Mouse (Mus musculus) stomach, embryonic 15.5 days (tissue): ENCODE data around the gene Dchs1. TPM values are rescaled to one million over a fixed set of nuclear protein-coding genes. Genes with fewer than 3 reads are reported as not detected.

Experiments used
- ATAC-seq: fragments of 200-750 bp; cut with Nextera tagmentation; 2 replicates; pipeline ENCODE4 v1.8.0; 2017; ENCODE audit warnings: low read depth, moderate number of reproducible peaks, moderate TSS enrichment; ENCODE audit not compliant: insufficient read depth, low FRiP score
- H3K27ac ChIP-seq: fragments of 300-500 bp; sonication (generic); 2 replicates; pipeline ENCODE4 v1.5.1; 2015; ENCODE audit warnings: mild to moderate bottlenecking, inconsistent platforms
- H3K27me3 ChIP-seq: fragments of 300-500 bp; sonication (generic); replicated peaks from 2 replicates; pipeline ENCODE4 v1.6.1; 2015; ENCODE audit warnings: inconsistent platforms
- H3K36me3 ChIP-seq: fragments of 300-500 bp; sonication (generic); 2 replicates; pipeline ENCODE4 v1.6.1; 2015; ENCODE audit warnings: inconsistent platforms
- H3K4me1 ChIP-seq: fragments of 300-500 bp; sonication (generic); 2 replicates; pipeline ENCODE4 v1.6.1; 2015; ENCODE audit warnings: inconsistent platforms
- H3K4me2 ChIP-seq: fragments of 300-500 bp; sonication (generic); 2 replicates; pipeline ENCODE4 v1.6.1; 2015; ENCODE audit warnings: mild to moderate bottlenecking, inconsistent platforms
- H3K4me3 ChIP-seq: fragments of 300-500 bp; sonication (generic); replicated peaks from 2 replicates; pipeline ENCODE4 v1.5.1; 2015; ENCODE audit warnings: inconsistent platforms
- H3K9ac ChIP-seq: fragments of 300-500 bp; sonication (generic); 2 replicates; pipeline ENCODE4 v1.6.1; 2015; ENCODE audit warnings: inconsistent platforms
- H3K9me3 ChIP-seq: fragments of 300-500 bp; sonication (generic); 2 replicates; pipeline ENCODE4 v1.6.1; 2016; ENCODE audit warnings: inconsistent platforms
- WGBS: fragments of 180-500 bp; shearing (Covaris S2); methylation state at CpG from one replicate; pipeline ENCODE4 v1.1.7; 2015; 5-methylcytosine and 5-hydroxymethylcytosine counted together
- polyA plus RNA-seq: library from polyadenylated mRNA; unstranded; fragments of >200 nt; fragmentation: Nextera tagmentation; extraction: Ambion mirVana; gene quantifications from 2 replicates; pipeline ENCODE4 v1.2.1, GENCODE M21; 2015

Dchs1 gene
- polyA plus RNA-seq, result 8.6 and 10.4 TPM in 2 replicates

DNA sequence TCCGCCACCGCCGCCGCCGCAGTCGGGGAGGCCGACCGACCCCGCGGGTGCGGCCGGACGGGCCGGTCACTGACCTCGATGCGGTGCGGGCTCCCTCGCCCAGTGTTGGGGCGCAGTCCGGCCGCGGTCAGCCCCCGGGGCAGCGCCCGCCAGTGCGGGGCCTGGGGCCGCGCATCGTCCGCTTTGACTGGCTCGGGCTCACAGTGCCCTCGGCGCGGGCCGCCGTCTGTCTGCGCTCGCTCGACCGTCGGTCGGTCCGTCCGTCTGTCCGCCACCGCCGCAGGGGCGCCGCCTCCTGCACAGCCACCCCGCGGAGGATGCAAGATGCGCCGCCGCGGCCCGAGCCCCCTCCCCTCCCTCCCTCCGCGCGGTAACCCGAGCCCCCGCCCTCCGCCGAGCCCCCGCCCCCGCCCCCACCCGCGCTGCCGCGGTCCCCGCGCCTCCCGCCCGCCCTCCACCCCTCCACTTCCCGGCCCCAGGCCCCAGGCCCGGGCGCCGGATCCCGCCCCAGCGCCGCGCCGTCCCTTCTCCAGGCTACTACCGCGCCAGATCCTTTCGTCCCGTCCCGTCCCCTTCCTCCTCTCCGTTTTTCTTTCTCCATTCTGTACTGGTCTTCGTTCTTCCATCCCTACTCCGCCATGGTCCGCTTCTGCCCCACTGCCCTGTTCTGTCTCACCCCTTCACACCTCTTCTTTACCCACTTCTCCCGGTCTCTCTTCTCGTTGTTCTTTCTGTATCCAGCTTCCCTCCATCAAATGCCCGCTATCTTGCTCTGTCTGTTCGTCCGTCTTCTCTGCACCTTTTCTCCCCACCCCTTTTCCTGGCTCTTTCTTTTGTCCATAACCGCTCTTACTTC lies at the start of gene Dchs1:
Gene Dchs1 (minus strand): TSS at position 370 of the 856 bp plus-strand sequence.
- Histone ChIP-seq H3K36me3 (no peaks in the 10 kb centered on the region), H3K27me3 (no peaks in the 10 kb centered on the region), H3K9ac (peak within 1 kb of the TSS; percentile 82), H3K4me3 (peak within 1 kb of the TSS; percentile 75), H3K9me3 (no peaks in the 10 kb centered on the region), H3K27ac (peak within 1 kb of the TSS; percentile 77), H3K4me2 (peak within 1 kb of the TSS; percentile 60), H3K4me1 (peaks cover 20% of the 10 kb centered on the region)
- WGBS, result under 1% methylated on average over 73 of the region's 97 CpGs
- ATAC-seq, result peak; percentile 48

DNA sequence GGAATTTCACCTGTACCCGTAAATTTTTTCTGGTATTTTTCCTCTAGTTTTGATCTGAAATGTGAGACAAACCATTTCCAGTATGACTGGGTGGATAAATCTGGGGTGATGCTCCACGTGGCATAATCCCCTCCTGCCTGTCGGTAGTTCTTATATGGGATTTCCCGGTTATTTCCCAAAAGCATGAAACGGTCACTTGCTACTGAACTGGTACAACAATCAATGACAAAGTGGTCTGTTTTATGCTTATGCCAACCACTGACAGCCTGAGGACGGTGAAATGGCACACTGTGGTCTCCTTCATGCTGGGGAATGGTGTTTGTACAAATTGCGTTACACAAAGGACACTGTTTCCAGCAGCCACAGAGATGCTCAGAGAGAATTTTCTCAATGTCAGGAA lies 36.8 kb upstream of the Dchs1 start:
- Histone ChIP-seq H3K36me3 (no peaks in the 10 kb centered on the region), H3K4me1 (no peaks in the 10 kb centered on the region), H3K4me2 (no peak overlapping the region), H3K9ac (no peak overlapping the region), H3K27me3 (no peaks in the 10 kb centered on the region), H3K9me3 (no peaks in the 10 kb centered on the region), H3K27ac (no peak overlapping the region), H3K4me3 (no peak overlapping the region)
- ATAC-seq, result no peak
- 74% methylated on average over 7 of the region's 7 CpGs for WGBS

DNA sequence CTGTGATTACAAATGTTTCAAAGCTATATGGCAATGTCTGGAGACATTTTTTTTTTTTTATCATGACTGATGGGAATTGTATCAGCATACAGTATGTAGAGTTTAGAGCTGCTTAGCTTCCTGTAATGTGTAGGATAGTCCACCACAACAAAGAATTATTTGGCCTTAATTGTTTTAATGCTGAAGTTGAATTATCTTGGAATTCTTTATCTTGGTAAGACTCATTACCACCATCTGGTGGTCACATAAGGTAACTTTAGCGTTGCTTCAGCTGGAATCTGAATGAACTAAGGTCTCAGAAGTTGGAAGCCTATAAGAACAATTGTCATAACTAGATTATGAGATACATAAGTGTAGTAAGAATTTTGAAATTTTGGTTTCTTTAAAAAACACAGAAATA lies 31.0 kb upstream of the Dchs1 start:
- no peak overlapping the region for H3K9ac ChIP-seq
- no peaks in the 10 kb centered on the region for H3K4me1 ChIP-seq
- H3K4me2 ChIP-seq, result no peak overlapping the region
- no peak for ATAC-seq
- H3K36me3 ChIP-seq, result no peaks in the 10 kb centered on the region
- WGBS, result 2% methylated on average over 1 of the region's 1 CpGs
- H3K27me3 ChIP-seq, result no peaks in the 10 kb centered on the region
- no peak overlapping the region for H3K27ac ChIP-seq
- H3K4me3 ChIP-seq, result no peak overlapping the region
- H3K9me3 ChIP-seq, result no peaks in the 10 kb centered on the region

DNA sequence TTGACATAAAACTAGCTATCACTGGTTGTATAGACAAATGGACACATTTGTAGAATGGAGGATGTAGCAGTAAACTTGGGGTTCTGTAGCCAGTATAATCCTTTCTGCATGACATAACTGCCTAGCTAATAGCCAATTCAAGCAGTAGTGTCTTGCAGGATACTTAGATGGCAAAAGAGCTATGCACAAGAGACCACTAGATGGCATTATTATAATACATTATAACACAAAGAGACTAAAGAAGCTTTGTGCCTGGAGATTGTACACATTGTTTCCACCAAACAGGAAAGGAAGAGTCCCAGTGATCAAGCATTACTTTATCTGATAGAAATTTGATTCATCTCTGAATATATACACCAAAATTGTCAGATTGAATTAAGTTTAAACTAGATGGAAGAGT lies 29.3 kb upstream of the Dchs1 start:
- Histone ChIP-seq H3K4me1 (no peaks in the 10 kb centered on the region), H3K4me2 (no peak overlapping the region), H3K27me3 (no peaks in the 10 kb centered on the region), H3K9me3 (no peaks in the 10 kb centered on the region), H3K27ac (no peak overlapping the region), H3K36me3 (no peaks in the 10 kb centered on the region), H3K4me3 (no peak overlapping the region), H3K9ac (no peak overlapping the region)
- no peak for ATAC-seq

DNA sequence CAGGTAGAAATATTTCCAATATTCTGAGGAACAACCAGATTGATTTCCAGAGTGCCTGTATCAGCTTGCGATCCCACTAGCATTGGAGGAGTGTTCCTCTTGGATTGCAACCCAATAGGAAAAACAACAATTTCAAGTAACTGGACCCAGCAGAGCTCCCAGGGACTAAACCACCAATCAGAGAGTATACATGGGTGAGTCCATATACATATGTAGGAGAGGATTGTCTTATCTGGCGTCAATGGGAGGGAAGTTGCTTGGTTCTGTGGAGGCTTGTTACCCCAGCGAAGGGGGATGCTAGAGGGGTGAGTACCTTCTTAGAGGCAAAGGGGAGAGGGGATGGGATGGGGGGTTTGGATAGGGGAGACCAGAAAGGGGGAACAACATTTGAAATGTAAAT lies 25.9 kb upstream of the Dchs1 start:
- H3K27me3 ChIP-seq, result no peaks in the 10 kb centered on the region
- H3K4me3 ChIP-seq, result no peak overlapping the region
- H3K9ac ChIP-seq, result no peak overlapping the region
- peaks cover 10% of the 10 kb centered on the region for H3K4me1 ChIP-seq
- no peak for ATAC-seq
- H3K36me3 ChIP-seq, result peaks cover 6% of the 10 kb centered on the region; the same call in 1 of the 2 replicates
- no peak overlapping the region for H3K27ac ChIP-seq
- H3K9me3 ChIP-seq, result no peaks in the 10 kb centered on the region
- WGBS, result 79% methylated on average over 3 of the region's 3 CpGs
- H3K4me2 ChIP-seq, result no peak overlapping the region

DNA sequence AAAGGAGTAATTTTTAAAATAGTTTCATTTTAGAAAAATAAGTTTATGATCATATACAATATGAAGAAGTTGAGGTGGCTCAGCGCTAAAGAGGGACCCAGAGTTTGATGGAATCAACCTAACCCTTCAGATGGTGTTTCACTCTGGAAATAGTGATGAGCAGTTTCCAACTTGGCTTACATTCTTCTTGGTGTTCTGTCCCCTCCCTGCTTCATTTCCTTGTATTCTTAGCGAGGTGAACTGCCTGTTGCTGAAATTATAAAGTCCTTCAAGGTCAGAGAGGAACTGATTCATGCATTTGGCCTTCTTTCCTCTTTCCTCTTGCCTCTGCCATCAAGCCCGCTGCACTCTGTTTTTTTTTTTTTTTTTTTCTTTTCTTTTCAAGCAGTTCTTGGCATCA lies 25.1 kb upstream of the Dchs1 start:
- Histone ChIP-seq H3K4me2 (no peak overlapping the region), H3K4me3 (no peak overlapping the region), H3K36me3 (peaks cover 6% of the 10 kb centered on the region; the same call in 1 of the 2 replicates), H3K27me3 (no peaks in the 10 kb centered on the region), H3K27ac (no peak overlapping the region), H3K9me3 (no peaks in the 10 kb centered on the region), H3K9ac (no peak overlapping the region), H3K4me1 (peaks cover 10% of the 10 kb centered on the region)
- no peak for ATAC-seq
- 86% methylated on average over 3 of the region's 3 CpGs for WGBS

DNA sequence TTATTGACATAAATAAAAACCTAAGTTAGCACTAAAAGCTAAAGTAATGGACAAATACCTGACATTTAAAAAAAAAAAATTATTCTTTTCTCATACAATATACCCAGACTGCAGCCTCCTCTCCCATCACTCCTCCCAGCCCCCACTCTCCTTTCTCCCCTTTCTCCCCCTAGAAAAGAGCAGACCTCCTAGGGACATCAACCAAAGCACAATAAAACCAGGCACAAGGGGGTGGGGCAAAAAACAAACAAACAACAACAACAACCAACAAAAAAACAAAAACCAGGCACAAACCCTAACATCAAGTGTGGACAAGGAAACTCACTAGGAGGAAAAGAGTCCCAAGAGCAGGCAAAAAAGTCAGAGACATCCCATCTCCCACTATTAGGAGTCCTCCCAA lies 24.1 kb upstream of the Dchs1 start:
- peaks cover 6% of the 10 kb centered on the region; the same call in 1 of the 2 replicates for H3K36me3 ChIP-seq
- no peak for ATAC-seq
- no peak overlapping the region for H3K9ac ChIP-seq
- H3K4me3 ChIP-seq, result peak overlapping the region; percentile 16; the same call in 1 of the 2 replicates
- H3K27ac ChIP-seq, result no peak overlapping the region
- no peaks in the 10 kb centered on the region for H3K9me3 ChIP-seq
- peaks cover 10% of the 10 kb centered on the region for H3K4me1 ChIP-seq
- peak overlapping the region; percentile 36 for H3K4me2 ChIP-seq
- H3K27me3 ChIP-seq, result no peaks in the 10 kb centered on the region

DNA sequence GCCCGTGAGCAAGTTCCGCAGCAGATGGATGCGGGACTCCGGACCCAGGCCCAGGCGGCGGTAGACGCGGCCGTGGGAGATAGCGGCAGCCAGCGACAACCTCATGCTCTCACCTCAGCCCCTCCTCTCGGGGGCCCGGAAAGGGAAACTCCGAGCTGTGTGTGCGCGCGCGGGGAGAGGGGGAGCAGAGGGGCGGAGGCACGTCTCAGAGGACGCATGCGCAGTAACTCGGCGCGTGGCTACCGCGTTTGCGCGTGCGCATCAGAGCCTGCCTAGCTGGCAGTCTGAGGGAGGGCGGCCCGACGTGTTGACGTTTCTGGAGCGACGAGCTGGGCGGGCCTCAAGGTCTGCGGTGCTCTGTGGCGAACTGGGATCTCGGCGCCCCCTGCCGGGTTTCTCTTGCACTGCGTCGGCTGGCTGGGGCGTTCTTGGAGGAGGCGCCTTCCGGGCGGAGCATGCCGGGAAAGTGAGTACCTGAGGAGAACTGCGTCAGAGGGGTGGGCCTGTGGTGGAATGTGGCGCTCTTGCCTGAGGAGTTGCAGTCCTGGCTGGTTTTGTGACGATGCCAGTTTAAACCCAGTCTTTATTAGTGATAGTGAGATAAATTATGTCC lies 23.5 kb upstream of the Dchs1 start, which contains the start of gene Mrpl17:
Gene Mrpl17 (minus strand): TSS at position 223 of the 613 bp plus-strand sequence.
- Histone ChIP-seq H3K4me1 (peaks cover 10% of the 10 kb centered on the region), H3K27me3 (no peaks in the 10 kb centered on the region), H3K4me3 (peak within 1 kb of the TSS; percentile 70), H3K27ac (peak within 1 kb of the TSS; percentile 80), H3K36me3 (peaks cover 6% of the 10 kb centered on the region; the same call in 1 of the 2 replicates), H3K4me2 (peak within 1 kb of the TSS; percentile 61), H3K9ac (peak within 1 kb of the TSS; percentile 88), H3K9me3 (no peaks in the 10 kb centered on the region)
- peak; percentile 98 for ATAC-seq
- under 1% methylated on average over 49 of the region's 52 CpGs for WGBS

DNA sequence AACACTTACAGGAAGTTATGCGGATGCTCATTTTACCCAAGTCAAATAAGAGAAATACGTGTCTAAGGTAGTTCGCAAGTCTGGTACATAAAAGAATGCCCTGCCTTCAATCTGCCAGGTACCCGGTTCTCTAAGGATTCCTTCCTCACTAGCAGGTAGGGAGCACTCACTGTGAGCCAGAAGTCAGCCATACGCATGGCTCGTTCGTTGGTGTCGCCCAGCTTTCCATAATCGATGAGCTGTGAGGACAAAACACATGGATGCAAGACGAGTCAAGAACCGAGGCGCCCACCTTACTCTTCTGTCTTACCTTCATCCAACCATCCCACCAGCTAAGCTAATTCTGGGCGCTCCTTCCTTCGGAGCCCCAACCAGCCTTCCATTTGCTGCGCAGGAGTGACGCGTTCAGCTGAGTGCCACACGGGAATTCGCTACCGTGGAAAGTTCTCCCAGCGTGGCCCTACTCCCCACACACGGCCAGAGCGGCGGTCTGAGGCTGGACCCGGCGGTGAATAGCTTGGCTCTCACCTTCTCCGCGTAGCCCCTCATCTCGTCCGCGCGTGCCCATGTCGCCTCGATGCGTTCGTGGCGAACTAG lies 22.9 kb upstream of the Dchs1 start:
- WGBS, result 2% methylated on average over 37 of the region's 37 CpGs
- no peaks in the 10 kb centered on the region for H3K9me3 ChIP-seq
- H3K9ac ChIP-seq, result peak overlapping the region; percentile 88
- peak overlapping the region; percentile 70 for H3K4me3 ChIP-seq
- no peaks in the 10 kb centered on the region for H3K27me3 ChIP-seq
- peaks cover 6% of the 10 kb centered on the region; the same call in 1 of the 2 replicates for H3K36me3 ChIP-seq
- ATAC-seq, result no peak; the same call in 1 of the 2 replicates
- H3K4me2 ChIP-seq, result peak overlapping the region; percentile 61
- H3K4me1 ChIP-seq, result peaks cover 10% of the 10 kb centered on the region
- peak overlapping the region; percentile 80 for H3K27ac ChIP-seq

DNA sequence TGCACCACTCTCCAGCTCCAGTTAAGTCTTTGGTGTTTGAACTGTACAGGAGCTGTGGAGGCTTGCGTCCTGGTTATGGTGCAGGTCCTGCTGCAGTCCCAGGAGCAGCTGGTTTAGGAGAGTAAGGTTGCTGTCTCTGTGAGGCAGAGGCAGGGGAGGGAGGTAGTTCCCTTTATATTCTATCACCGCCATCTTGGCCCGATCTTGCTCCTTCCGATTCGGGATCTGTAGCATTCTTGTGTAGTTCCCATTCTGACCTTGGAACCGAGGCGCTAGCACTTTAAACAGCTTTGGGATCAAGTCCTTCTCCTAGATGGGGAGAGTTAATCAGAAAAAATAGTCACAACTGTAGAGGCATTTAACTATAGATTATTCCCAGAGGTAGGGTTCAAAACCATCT lies 22.4 kb upstream of the Dchs1 start:
- Histone ChIP-seq H3K4me2 (peak overlapping the region; percentile 61), H3K4me3 (peak overlapping the region; percentile 70), H3K36me3 (peaks cover 6% of the 10 kb centered on the region; the same call in 1 of the 2 replicates), H3K4me1 (peaks cover 10% of the 10 kb centered on the region), H3K27me3 (no peaks in the 10 kb centered on the region), H3K27ac (peak overlapping the region; percentile 80; the same call in 1 of the 2 replicates), H3K9me3 (no peaks in the 10 kb centered on the region), H3K9ac (peak overlapping the region; percentile 88)
- 75% methylated on average over 7 of the region's 7 CpGs for WGBS
- ATAC-seq, result no peak

DNA sequence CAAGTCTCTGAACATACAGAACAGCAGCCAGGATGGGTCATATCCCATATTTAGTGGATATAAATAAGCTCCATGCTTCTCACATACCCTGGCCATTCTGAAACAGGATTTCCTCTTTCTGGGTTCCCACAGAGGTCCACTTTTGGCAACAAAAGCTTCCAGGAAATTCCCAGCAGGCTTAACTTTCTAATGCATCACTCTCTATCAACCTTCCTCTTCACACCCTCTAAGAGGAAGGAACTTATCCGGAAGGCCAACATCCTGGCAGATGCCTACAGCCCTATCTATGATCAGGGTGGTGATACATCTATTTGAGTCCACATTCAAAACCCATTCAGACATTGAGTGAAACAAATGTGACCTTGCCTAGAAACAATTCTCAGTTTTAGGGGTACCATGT lies 20.9 kb upstream of the Dchs1 start:
- Histone ChIP-seq H3K4me2 (no peak overlapping the region), H3K9ac (no peak overlapping the region), H3K27me3 (no peaks in the 10 kb centered on the region), H3K4me3 (no peak overlapping the region), H3K9me3 (no peaks in the 10 kb centered on the region), H3K4me1 (peaks cover 10% of the 10 kb centered on the region), H3K36me3 (peaks cover 6% of the 10 kb centered on the region; the same call in 1 of the 2 replicates), H3K27ac (no peak overlapping the region)
- 84% methylated on average over 1 of the region's 1 CpGs for WGBS
- no peak for ATAC-seq

DNA sequence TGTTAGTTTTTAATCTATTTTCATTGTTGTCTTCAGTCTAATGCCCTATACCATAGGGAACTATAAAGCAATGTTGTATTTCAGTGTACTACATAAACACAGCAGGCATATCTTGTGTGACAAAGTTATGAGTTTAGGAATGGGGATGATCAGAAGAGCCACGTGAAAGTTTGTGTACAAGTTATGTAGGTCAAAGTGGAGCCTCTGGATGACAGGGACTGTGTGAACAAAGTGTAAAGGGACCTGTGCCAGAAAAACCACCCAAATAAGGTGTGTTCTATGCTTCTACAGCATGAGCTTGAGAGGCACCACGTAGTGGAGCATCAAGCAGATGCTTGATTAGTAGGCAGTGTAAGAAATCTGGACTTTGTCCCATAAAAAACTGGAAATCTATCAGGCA lies 19.3 kb upstream of the Dchs1 start:
- H3K9ac ChIP-seq, result no peak overlapping the region
- no peak overlapping the region for H3K4me2 ChIP-seq
- 56% methylated on average over 2 of the region's 2 CpGs for WGBS
- no peak for ATAC-seq
- no peaks in the 10 kb centered on the region for H3K9me3 ChIP-seq
- peaks cover 13% of the 10 kb centered on the region for H3K4me1 ChIP-seq
- H3K36me3 ChIP-seq, result peaks cover 6% of the 10 kb centered on the region; the same call in 1 of the 2 replicates
- no peak overlapping the region for H3K27ac ChIP-seq
- no peaks in the 10 kb centered on the region for H3K27me3 ChIP-seq
- H3K4me3 ChIP-seq, result no peak overlapping the region
